Mouse (Mus musculus): ENCODE results near the gene Slc24a4. TPM values are rescaled to one million over a fixed set of nuclear protein-coding genes. Genes with fewer than 3 reads are reported as not detected.
A peak's percentile ranks its signal among the peaks of the same experiment; 100 is the strongest.

The Slc24a4 gene
- total and polyA plus RNA-seq, 3 experiments: 0.23 to 0.69 (median 0.34) TPM

GRCm38 (mm10) chr12:102295230-102295629 lies 166.7 kb downstream of the Slc24a4 start (continued):
- TF ChIP-seq SMC3 (IDR thresholded peaks at IDR 0.05; ENCODE audit: low read depth, low read length) (no peak), POLR2A (IDR thresholded peaks at IDR 0.05; ENCODE audit: low read depth, low read length) (no peak), RCOR1 (conservative IDR thresholded peaks at IDR 0.05; ENCODE audit: low read depth, low read length) (no peak), PAX5 (IDR thresholded peaks at IDR 0.05; ENCODE audit: low read length) (no peak), MXI1 (IDR thresholded peaks at IDR 0.05; ENCODE audit: low read depth, low read length) (no peak), HCFC1 (IDR thresholded peaks at IDR 0.05; ENCODE audit: low read depth, low read length) (no peak), MAX (IDR thresholded peaks at IDR 0.05; ENCODE audit: low read length) (peak; percentile 33; the same call in 1 of the 2 replicates), MYC (IDR thresholded peaks at IDR 0.05; ENCODE audit: low read depth, low read length) (0 out of 2 replicates have a peak, but pooled peaks have one; percentile 47), ZMIZ1 (IDR thresholded peaks at IDR 0.05; ENCODE audit: low read depth, low read length) (no peak), MAFK (IDR thresholded peaks at IDR 0.05; ENCODE audit: insufficient replicate concordance, low read length) (no peak), ZNF384 (IDR thresholded peaks at IDR 0.05; ENCODE audit: low read depth, low read length) (no peak), MEF2A (IDR thresholded peaks at IDR 0.05; ENCODE audit: borderline replicate concordance, low read depth, low read length) (no peak), JUN (IDR thresholded peaks at IDR 0.05; ENCODE audit: insufficient read depth, low read depth, low read length) (no peak), UBTF (IDR thresholded peaks at IDR 0.05; ENCODE audit: low read depth, low read length) (no peak), USF1 (IDR thresholded peaks at IDR 0.05; ENCODE audit: low read depth, low read length) (no peak)

- H3K27ac ChIP-seq (ENCODE audit: insufficient read depth, low read depth): no peak overlapping the region
- H3K27me3 ChIP-seq (replicated peaks): no peaks in the 10 kb centered on the region
- no peaks in the 10 kb centered on the region for H3K79me2 ChIP-seq (replicated peaks; ENCODE audit: control insufficient read depth, extremely low read depth, insufficient read depth, poor library complexity, severe bottlenecking)
- no peak overlapping the region for H3K4me2 ChIP-seq (ENCODE audit: insufficient read depth, low read depth, poor library complexity, severe bottlenecking)
- no peak overlapping the region for H3K9ac ChIP-seq (ENCODE audit: insufficient read depth, low read depth)
- dilution Hi-C loops (cut with MboI; ENCODE audit: extremely low pct_ligation_motif_present, extremely low pct_unique_long_range_greater_than_20kb, low sequenced_read_pairs): no loop called here
- DNase-seq (ENCODE audit: extremely low read depth): no peak
- peaks cover 31 to 60% of the 10 kb centered on the region in 2 experiments for H3K4me1 ChIP-seq (ENCODE audit: control insufficient read depth in 1 of 2, insufficient read depth in 2 of 2)
- H3K9me3 ChIP-seq (replicated peaks; ENCODE audit: low read length): no peaks in the 10 kb centered on the region
- H3K36me3 ChIP-seq (replicated peaks in 1 of 2; ENCODE audit: control insufficient read depth in 1 of 2, insufficient read depth in 1 of 2, low read length in 1 of 2): peaks cover 0 to 24% of the 10 kb centered on the region in 2 experiments
- TF ChIP-seq USF2 (conservative IDR thresholded peaks at IDR 0.05; ENCODE audit: low read depth, low read length) (no peak), ZMIZ1 (IDR thresholded peaks at IDR 0.05; ENCODE audit: low read depth, low read length) (no peak), NRF1 (IDR thresholded peaks at IDR 0.05; ENCODE audit: low read depth, low read length) (no peak), RCOR1 (conservative IDR thresholded peaks at IDR 0.05; ENCODE audit: low read depth, low read length) (no peak), RAD21 (IDR thresholded peaks at IDR 0.05; ENCODE audit: low read depth, low read length) (no peak), POLR2AphosphoS2 (IDR thresholded peaks at IDR 0.05; ENCODE audit: low read depth, low read length) (no peak), MYC (IDR thresholded peaks at IDR 0.05; ENCODE audit: low read depth, low read length) (no peak), CHD2 (IDR thresholded peaks at IDR 0.05; ENCODE audit: low read length) (no peak)
- H3K4me3 ChIP-seq (replicated peaks in 1 of 3; ENCODE audit: low read depth in 2 of 3, low read length in 2 of 3, poor library complexity in 1 of 3): no peak overlapping the region
- in situ Hi-C loops (cut with MboI; ENCODE audit: low pct_ligation_motif_present, low pct_unique_long_range_greater_than_20kb, low sequenced_read_pairs): no loop called here
Observed at GRCm38 (mm10) chr12:102295662-102296061, 167.1 kb downstream of the Slc24a4 start.
